Mouse (Mus musculus): ENCODE results near the gene Ssh1. TPM values are rescaled to one million over a fixed set of nuclear protein-coding genes. Genes with fewer than 3 reads are reported as not detected.

Gene Ssh1
- polyA plus RNA-seq, 1 experiment: 3.9 TPM

GRCm38 (mm10) chr5:113907786-113908567, 85.7 kb downstream of the Ssh1 start:
- H3K27me3 ChIP-seq (replicated peaks): no peaks in the 10 kb centered on the region
- peak overlapping the region; percentile 95 for H3K4me3 ChIP-seq (replicated peaks)
- peaks cover 17% of the 10 kb centered on the region for H3K36me3 ChIP-seq (replicated peaks; ENCODE audit: low read length)
- no peak for TF ChIP-seq GATA1 (IDR thresholded peaks at IDR 0.05; ENCODE audit: borderline replicate concordance, low read length)
- H3K9me3 ChIP-seq: peaks cover 7% of the 10 kb centered on the region
- H3K4me1 ChIP-seq: peaks cover 79% of the 10 kb centered on the region

- Histone ChIP-seq H3K4me3 (replicated peaks) (peak overlapping the region; percentile 95), H3K4me1 (peaks cover 82% of the 10 kb centered on the region), H3K36me3 (replicated peaks; ENCODE audit: low read length) (peaks cover 23% of the 10 kb centered on the region), H3K9me3 (peaks cover 6% of the 10 kb centered on the region), H3K27me3 (replicated peaks) (no peaks in the 10 kb centered on the region)
- TF ChIP-seq FLI1 (IDR thresholded peaks at IDR 0.05; ENCODE audit: low read length) (no peak), GATA1 (IDR thresholded peaks at IDR 0.05; ENCODE audit: borderline replicate concordance, low read length) (no peak)
Measured at GRCm38 (mm10) chr5:113906958-113907735, 86.5 kb downstream of the Ssh1 start.

GRCm38 (mm10) chr5:113904987-113905386, 88.7 kb downstream of the Ssh1 start:
- Histone ChIP-seq H3K9me3 (no peaks in the 10 kb centered on the region), H3K36me3 (replicated peaks; ENCODE audit: low read length) (peaks cover 34% of the 10 kb centered on the region), H3K4me1 (peaks cover 87% of the 10 kb centered on the region), H3K27me3 (replicated peaks) (no peaks in the 10 kb centered on the region), H3K4me3 (replicated peaks) (no peak overlapping the region)
- TF ChIP-seq FLI1 (IDR thresholded peaks at IDR 0.05; ENCODE audit: low read length) (no peak), GATA1 (IDR thresholded peaks at IDR 0.05; ENCODE audit: borderline replicate concordance, low read length) (no peak)

GRCm38 (mm10) chr5:113902983-113903382, 90.7 kb downstream of the Ssh1 start:
- TF ChIP-seq FLI1 (IDR thresholded peaks at IDR 0.05; ENCODE audit: low read length) (no peak), GATA1 (IDR thresholded peaks at IDR 0.05; ENCODE audit: borderline replicate concordance, low read length) (no peak)
- Histone ChIP-seq H3K4me1 (peaks cover 96% of the 10 kb centered on the region), H3K36me3 (replicated peaks; ENCODE audit: low read length) (peaks cover 45% of the 10 kb centered on the region), H3K27me3 (replicated peaks) (no peaks in the 10 kb centered on the region), H3K9me3 (no peaks in the 10 kb centered on the region), H3K4me3 (replicated peaks) (peak overlapping the region; percentile 67)

GRCm38 (mm10) chr5:113902017-113902416, 91.7 kb downstream of the Ssh1 start:
- H3K4me1 ChIP-seq: peaks cover 98% of the 10 kb centered on the region
- H3K9me3 ChIP-seq: no peaks in the 10 kb centered on the region
- peak overlapping the region; percentile 70 for H3K4me3 ChIP-seq (replicated peaks)
- peaks cover 48% of the 10 kb centered on the region for H3K36me3 ChIP-seq (replicated peaks; ENCODE audit: low read length)
- no peaks in the 10 kb centered on the region for H3K27me3 ChIP-seq (replicated peaks)
- TF ChIP-seq GATA1 (IDR thresholded peaks at IDR 0.05; ENCODE audit: borderline replicate concordance, low read length) (no peak), FLI1 (IDR thresholded peaks at IDR 0.05; ENCODE audit: low read length) (no peak)

GRCm38 (mm10) chr5:113901074-113901571, 92.6 kb downstream of the Ssh1 start:
- no peaks in the 10 kb centered on the region for H3K27me3 ChIP-seq (replicated peaks)
- no peaks in the 10 kb centered on the region for H3K9me3 ChIP-seq
- H3K4me3 ChIP-seq (replicated peaks): no peak overlapping the region
- H3K4me1 ChIP-seq: peaks cover 98% of the 10 kb centered on the region
- TF ChIP-seq FLI1 (IDR thresholded peaks at IDR 0.05; ENCODE audit: low read length): no peak
- TF ChIP-seq GATA1 (IDR thresholded peaks at IDR 0.05; ENCODE audit: borderline replicate concordance, low read length): no peak
- H3K36me3 ChIP-seq (replicated peaks; ENCODE audit: low read length): peaks cover 50% of the 10 kb centered on the region

- TF ChIP-seq GATA1 (IDR thresholded peaks at IDR 0.05; ENCODE audit: borderline replicate concordance, low read length) (no peak), FLI1 (IDR thresholded peaks at IDR 0.05; ENCODE audit: low read length) (no peak)
- H3K9me3 ChIP-seq: no peaks in the 10 kb centered on the region
- peaks cover 96% of the 10 kb centered on the region for H3K4me1 ChIP-seq
- H3K36me3 ChIP-seq (replicated peaks; ENCODE audit: low read length): peaks cover 52% of the 10 kb centered on the region
- H3K4me3 ChIP-seq (replicated peaks): peak overlapping the region; percentile 71
- H3K27me3 ChIP-seq (replicated peaks): no peaks in the 10 kb centered on the region
Measured at GRCm38 (mm10) chr5:113899543-113899942, 94.2 kb downstream of the Ssh1 start.

- Histone ChIP-seq H3K4me3 (replicated peaks) (no peak overlapping the region), H3K36me3 (replicated peaks; ENCODE audit: low read length) (peaks cover 71% of the 10 kb centered on the region), H3K9me3 (no peaks in the 10 kb centered on the region), H3K27me3 (replicated peaks) (no peaks in the 10 kb centered on the region), H3K4me1 (peaks cover 84% of the 10 kb centered on the region)
- TF ChIP-seq FLI1 (IDR thresholded peaks at IDR 0.05; ENCODE audit: low read length): no peak
- no peak for TF ChIP-seq GATA1 (IDR thresholded peaks at IDR 0.05; ENCODE audit: borderline replicate concordance, low read length)
Measured at GRCm38 (mm10) chr5:113892005-113892404, 101.7 kb downstream of the Ssh1 start.

GRCm38 (mm10) chr5:113890874-113891273, 102.8 kb downstream of the Ssh1 start:
- no peak for TF ChIP-seq GATA1 (IDR thresholded peaks at IDR 0.05; ENCODE audit: borderline replicate concordance, low read length)
- Histone ChIP-seq H3K9me3 (no peaks in the 10 kb centered on the region), H3K27me3 (replicated peaks) (no peaks in the 10 kb centered on the region), H3K4me3 (replicated peaks) (no peak overlapping the region), H3K4me1 (peaks cover 79% of the 10 kb centered on the region), H3K36me3 (replicated peaks; ENCODE audit: low read length) (peaks cover 70% of the 10 kb centered on the region)

GRCm38 (mm10) chr5:113889912-113890311, 103.8 kb downstream of the Ssh1 start:
- no peaks in the 10 kb centered on the region for H3K9me3 ChIP-seq
- H3K27me3 ChIP-seq (replicated peaks): no peaks in the 10 kb centered on the region
- peaks cover 81% of the 10 kb centered on the region for H3K4me1 ChIP-seq
- TF ChIP-seq FLI1 (IDR thresholded peaks at IDR 0.05; ENCODE audit: low read length): no peak
- TF ChIP-seq GATA1 (IDR thresholded peaks at IDR 0.05; ENCODE audit: borderline replicate concordance, low read length): no peak
- no peak overlapping the region for H3K4me3 ChIP-seq (replicated peaks)
- peaks cover 72% of the 10 kb centered on the region for H3K36me3 ChIP-seq (replicated peaks; ENCODE audit: low read length)

Data from megakaryocyte, embryonic 14.5 days (primary cell).